Mouse (Mus musculus) right cerebral cortex, postnatal 25 days (tissue): Measurements from ENCODE around the gene Cpm.
"Not testable (repeated sequence)": the region's sequence is repeated elsewhere in the genome, so short reads cannot be mapped to it uniquely, and the experiment has no call there.

Experiments used
- DNase-seq: peaks from one replicate; pipeline ENCODE4 v3.0.0; 2022

Cpm gene

GRCm38 (mm10) chr10:117594291-117594850 lies 34.9 kb upstream of the Cpm start:
- no peak for DNase-seq

DNA sequence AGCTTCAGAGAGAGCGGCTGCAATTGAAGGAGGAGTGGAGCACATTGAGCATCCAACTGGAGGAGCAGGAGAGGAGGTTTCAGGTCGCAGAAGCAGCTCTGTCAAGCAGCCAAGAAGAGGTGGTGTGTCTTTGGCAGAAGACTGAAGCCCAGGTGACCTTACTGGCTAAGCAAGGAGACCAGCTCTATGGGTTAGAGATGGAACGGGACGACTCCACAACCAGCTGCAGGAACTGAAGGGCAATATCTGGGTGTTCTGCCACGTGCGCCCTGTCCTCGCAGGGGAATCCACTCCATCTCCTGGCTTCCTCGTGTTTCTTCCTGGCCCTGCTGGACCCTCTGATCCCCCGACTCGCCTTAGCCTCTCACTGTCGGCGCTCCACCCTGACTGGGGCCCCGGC lies 34.4 kb upstream of the Cpm start:
- DNase-seq: no peak

DNA sequence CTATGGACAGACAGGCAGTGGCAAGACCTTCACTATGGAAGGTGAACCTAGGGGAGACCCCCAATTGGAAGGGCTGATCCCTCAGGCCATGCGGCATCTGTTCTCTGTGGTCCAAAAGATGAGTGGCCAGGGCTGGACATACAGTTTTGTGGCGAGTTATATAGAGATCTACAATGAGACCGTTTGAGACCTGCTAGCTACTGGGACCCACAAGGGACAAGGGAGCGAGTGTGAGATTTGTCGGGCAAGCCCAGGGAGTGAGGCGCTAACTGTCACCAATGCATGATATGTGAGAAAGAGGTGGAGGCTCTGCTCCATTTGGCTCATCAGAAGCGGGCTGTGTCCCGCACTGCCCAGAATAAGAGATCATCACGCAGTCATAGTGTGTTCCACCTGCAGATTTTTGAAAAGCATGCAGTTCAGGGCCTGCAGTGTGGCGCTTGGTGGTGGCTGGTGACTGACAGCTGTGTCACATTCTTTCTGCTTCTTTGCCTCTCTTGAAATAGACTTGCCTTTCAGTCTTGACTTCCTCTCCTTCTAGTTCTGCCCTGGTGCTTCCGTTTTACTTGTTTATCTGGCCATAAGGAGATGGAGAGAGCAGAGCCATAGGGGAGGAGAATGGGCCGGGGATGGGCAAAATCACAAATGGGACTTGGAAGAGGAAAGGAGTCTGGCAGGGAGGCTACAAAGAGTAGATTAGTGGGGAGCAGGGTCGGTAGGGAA lies 33.7 kb upstream of the Cpm start:
- no peak for DNase-seq

GRCm38 (mm10) chr10:117596165-117596735 lies 33.0 kb upstream of the Cpm start:
- no peak for DNase-seq

- no peak for DNase-seq
Measured at GRCm38 (mm10) chr10:117596771-117597324, 32.5 kb upstream of the Cpm start.

GRCm38 (mm10) chr10:117597371-117598265 lies 31.7 kb upstream of the Cpm start:
- DNase-seq: not testable (repeated sequence)

GRCm38 (mm10) chr10:117598266-117598950 lies 30.9 kb upstream of the Cpm start:
- DNase-seq: no peak

DNA sequence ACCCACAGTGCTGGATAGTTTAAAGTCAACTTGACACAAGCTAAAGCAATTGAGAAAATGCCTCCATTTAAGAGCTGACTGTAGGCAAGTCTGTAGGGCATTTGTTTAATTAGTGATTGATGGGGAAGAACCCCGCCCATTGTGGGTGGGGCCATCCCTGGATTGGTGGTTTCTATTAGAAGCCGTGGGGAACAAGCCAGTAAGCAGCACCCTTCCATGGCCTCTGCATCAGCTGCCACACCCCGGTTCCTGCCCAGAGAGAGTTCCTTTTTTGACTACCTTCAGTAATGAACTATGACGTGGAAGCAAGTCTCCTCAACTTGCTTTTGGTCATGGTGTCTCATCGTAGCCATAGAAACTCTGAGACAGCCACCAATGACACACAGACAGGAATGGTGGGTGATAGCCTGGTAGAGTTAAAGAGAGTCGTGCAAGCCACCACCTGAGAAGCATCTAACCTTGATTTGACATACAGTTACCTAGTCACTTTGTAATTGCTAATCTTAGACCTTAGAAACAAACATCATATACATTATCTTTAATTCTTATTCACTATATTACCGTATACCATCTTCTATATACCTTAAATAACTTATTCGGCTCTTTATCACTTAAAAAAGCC lies 30.2 kb upstream of the Cpm start:
- DNase-seq: not testable (repeated sequence)

DNA sequence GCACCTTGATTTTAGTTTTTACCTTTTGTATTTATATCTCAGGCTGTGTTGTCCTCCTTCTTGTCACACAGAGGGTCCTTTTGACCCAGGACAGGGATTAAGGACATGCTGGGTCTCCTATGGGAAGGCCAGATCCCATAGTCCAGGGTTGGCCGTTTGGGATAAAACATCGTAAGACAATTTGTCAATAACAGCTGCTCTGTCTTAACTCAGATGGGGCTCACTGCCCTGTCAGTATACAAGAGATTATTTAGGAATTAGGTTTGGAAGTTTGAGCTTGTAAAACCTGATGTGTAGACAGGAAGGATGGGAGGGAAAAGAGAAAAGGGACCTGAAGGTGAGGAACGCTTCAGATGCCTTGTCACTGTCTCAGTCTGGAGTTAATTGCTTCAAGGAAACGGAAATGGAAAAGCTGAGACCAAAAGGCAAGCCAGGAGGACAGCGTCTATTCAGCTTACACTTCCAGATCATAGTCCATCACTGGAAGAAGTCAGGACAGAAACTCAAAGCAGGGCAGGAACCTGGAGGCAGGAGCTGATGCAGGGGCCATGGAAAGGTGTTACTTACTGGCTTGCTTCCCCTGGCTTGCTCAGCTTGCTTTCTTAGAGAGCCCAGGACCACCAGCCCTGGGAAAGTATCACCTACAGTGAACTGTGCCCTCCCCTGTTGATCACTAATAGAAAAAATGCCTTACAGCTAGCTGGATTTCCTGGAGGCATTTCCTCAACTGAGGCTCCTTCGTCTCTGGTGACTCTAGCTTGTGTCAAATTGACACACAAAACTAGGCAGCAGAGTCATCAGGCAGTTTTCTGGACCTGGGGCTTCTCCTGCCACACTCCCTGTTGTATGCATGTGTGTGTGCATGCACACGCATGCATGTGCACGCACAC lies 27.9 kb upstream of the Cpm start:
- no peak for DNase-seq

- no peak for DNase-seq
Measured at GRCm38 (mm10) chr10:117602325-117603129, 26.8 kb upstream of the Cpm start.

DNA sequence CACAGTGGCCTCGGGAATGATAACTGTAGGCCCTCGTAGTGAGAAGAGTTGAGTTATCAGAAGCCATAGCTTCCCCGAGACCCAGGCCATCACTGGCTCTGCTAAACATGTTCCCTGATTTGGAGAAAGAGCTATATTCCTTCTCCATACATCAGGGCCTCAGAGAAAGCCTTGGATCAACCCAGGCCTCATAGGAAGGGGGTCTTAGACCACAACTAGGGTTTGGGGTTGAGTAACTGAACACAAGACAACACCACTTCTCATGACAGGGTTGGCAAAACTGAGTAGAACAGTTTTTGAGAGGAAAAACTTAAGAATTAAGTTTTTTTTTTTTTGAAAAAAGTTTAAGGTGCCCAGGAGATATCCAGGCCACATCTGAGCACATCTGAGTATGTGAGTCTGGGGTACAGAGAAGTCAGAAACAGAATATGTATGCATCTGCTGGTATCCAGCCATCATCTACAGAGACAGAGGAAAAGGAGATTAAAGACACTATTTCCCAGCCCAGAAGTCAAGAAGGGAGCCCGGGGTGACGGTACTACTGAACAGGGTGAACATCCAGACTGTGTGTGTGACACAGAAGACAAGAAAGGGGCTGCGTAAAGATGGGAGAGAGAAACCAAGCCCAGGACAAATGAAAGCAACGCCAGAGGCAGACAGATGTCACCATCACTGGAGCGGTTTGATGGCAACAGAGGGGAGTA lies 26.0 kb upstream of the Cpm start:
- DNase-seq: no peak

GRCm38 (mm10) chr10:117603834-117604623 lies 25.3 kb upstream of the Cpm start:
- peak; percentile 42 for DNase-seq

GRCm38 (mm10) chr10:117604624-117605282 lies 24.5 kb upstream of the Cpm start:
- DNase-seq: no peak

- no peak for DNase-seq
Measured at GRCm38 (mm10) chr10:117605283-117606243, 23.7 kb upstream of the Cpm start.

- DNase-seq: no peak
Measured at GRCm38 (mm10) chr10:117606423-117606822, 22.9 kb upstream of the Cpm start.

DNA sequence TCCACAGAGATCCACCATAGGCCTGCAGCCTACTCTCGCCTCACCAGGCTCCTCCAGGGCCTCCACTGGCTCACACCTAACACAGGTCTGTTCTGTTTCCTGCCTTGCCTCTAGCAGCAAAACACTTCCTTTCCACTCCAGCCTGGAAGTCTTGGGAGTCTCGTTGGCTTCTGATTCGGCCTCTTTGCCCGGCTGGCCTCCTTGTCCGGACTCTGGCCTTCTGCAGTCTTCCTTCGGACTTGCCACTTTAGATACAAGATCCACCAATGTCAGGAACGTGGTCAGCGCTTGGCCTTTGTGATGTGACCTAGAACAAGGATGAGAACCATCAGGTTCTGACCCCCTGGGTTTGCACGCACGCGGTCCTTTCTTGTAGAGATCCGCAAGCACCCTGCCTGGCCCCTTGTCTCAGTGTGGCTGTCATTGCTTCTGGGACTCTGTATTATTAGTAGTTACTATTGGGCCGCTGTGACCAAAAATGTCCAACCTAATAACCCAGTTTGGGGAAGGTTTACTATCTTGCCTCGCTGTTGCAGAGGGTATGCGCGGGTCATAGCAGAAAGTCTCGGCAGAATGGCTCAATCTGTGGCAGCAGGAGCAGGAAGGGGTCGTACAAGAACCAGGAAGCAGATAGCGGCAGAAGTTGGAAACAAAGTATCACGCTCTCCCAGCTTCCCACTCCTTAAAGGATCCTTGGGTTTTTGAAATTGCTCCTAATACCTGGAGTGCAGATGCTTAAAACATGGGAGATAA lies 22.1 kb upstream of the Cpm start:
- no peak for DNase-seq
